Mouse (Mus musculus) kidney, postnatal 0 days (tissue): Measurements from ENCODE around the gene Ptpn1. TPM values are rescaled to one million over a fixed set of nuclear protein-coding genes. Genes with fewer than 3 reads are reported as not detected.
A peak's percentile ranks its signal among the peaks of the same experiment; 100 is the strongest.

Experiments
- ATAC-seq: fragments of 200-750 bp; cut with Nextera tagmentation; replicated peaks from 2 replicates; pipeline ENCODE4 v1.8.0; 2017; ENCODE audit warnings: low read depth, moderate number of reproducible peaks, moderate TSS enrichment, moderate library complexity; ENCODE audit not compliant: low FRiP score
- DNase-seq: peaks from one replicate; pipeline ENCODE4 v3.0.0-alpha.2; 2016; ENCODE audit warnings: low spot score
- H3K27ac ChIP-seq: fragments of 300-500 bp; sonication (generic); 2 replicates; pipeline ENCODE4 v1.5.1; 2014; ENCODE audit warnings: mild to moderate bottlenecking
- H3K27me3 ChIP-seq: fragments of 300-500 bp; sonication (generic); 2 replicates; pipeline ENCODE4 v1.6.1; 2014; ENCODE audit warnings: low read length, mixed read lengths; ENCODE audit not compliant: insufficient read depth
- H3K36me3 ChIP-seq: fragments of 300-500 bp; sonication (generic); 2 replicates; pipeline ENCODE4 v1.6.1; 2014; ENCODE audit warnings: low read length, mixed read lengths; ENCODE audit not compliant: insufficient read depth
- H3K4me1 ChIP-seq: fragments of 300-500 bp; sonication (generic); replicated peaks from 2 replicates; pipeline ENCODE4 v1.6.1; 2014; ENCODE audit warnings: antibody characterized with exemption, low read length, mixed read lengths; ENCODE audit not compliant: insufficient read depth
- H3K4me2 ChIP-seq: fragments of 300-500 bp; sonication (generic); 2 replicates; pipeline ENCODE4 v1.6.1; 2014; ENCODE audit warnings: mild to moderate bottlenecking, low read length, moderate library complexity, mixed read lengths
- H3K4me3 ChIP-seq: fragments of 300-500 bp; sonication (generic); replicated peaks from 2 replicates; pipeline ENCODE4 v1.5.1; 2014; ENCODE audit warnings: low read depth, low read length
- H3K9ac ChIP-seq: fragments of 300-500 bp; sonication (generic); 2 replicates; pipeline ENCODE4 v1.6.1; 2014; ENCODE audit warnings: low read depth, low read length
- H3K9me3 ChIP-seq: fragments of 300-500 bp; sonication (generic); replicated peaks from 2 replicates; pipeline ENCODE4 v1.6.1; 2016; ENCODE audit warnings: low read length, inconsistent platforms, mixed read lengths
- CTCF ChIP-seq: IDR thresholded peaks from 2 replicates; pipeline ENCODE4 v1.5.1; 2016; ENCODE audit warnings: antibody characterized with exemption, low read depth, mild to moderate bottlenecking, moderate library complexity
- WGBS: fragments of 180-500 bp; shearing (Covaris S2); extraction: QIAGEN DNeasy Blood & Tissue Kit; methylation state at CpG from one replicate; pipeline ENCODE4 v1.1.7; 2014; 5-methylcytosine and 5-hydroxymethylcytosine counted together
- polyA plus RNA-seq: library from polyadenylated mRNA; unstranded; fragments of >200 nt; fragmentation: Nextera tagmentation; extraction: Ambion mirVana; gene quantifications from 2 replicates; pipeline ENCODE4 v1.2.1, GENCODE M21; 2015

Ptpn1 gene
- polyA plus RNA-seq, 1 experiment from 2014 or later = 54.2 TPM

DNA sequence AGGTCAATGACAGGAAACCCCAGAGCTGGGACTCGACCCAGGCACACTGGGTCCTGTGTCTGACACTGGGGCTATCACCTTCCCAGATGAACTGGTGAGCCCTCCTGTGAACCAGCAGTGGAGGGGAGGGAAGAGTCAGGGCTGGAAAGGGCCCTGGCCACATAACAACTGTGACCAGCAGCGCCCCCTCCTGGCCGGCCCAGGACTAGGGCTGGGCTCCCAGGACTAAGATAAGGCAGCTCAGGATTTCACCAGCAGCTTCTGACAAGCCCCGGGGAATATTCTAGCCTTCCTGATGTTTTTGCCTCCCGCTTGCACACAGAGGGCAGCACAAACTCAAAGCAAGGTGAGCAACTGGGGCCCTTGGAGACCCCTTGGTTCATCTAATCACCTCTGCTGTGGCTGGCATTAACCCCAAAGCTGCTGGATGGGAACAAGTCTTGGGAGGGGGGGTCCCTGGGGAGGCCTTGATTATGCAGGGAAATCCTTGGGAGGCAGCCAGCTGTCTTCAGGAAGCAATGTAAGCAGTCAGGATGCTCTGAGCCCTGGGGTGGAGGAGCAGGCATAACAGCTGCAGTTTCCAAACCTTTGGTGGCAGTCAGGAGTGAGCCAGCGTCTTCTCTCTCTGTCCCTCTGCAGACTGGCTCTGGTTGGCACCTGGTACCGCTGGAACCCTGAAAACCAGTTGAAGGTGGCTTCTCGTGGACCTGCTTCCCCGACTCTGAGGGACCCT is 78.2 kb downstream of the Ptpn1 start, which contains the start of gene Ripor3:
Ripor3 (minus strand) TSS at position 683 of the 733 bp plus-strand sequence.
- no peak within 1 kb of the TSS for H3K9ac ChIP-seq
- peak; percentile 77 for DNase-seq
- H3K27ac ChIP-seq = no peak within 1 kb of the TSS
- 34% methylated on average over 9 of the region's 9 CpGs for WGBS
- H3K9me3 ChIP-seq = no peaks in the 10 kb centered on the region
- H3K4me2 ChIP-seq = no peak within 1 kb of the TSS
- no peak within 1 kb of the TSS for H3K4me3 ChIP-seq
- H3K36me3 ChIP-seq = no peaks in the 10 kb centered on the region
- ATAC-seq = no peak
- TF ChIP-seq CTCF = peak; percentile 76
- no peaks in the 10 kb centered on the region for H3K27me3 ChIP-seq
- peaks cover 15% of the 10 kb centered on the region; the same call in 1 of the 2 replicates for H3K4me1 ChIP-seq

DNA sequence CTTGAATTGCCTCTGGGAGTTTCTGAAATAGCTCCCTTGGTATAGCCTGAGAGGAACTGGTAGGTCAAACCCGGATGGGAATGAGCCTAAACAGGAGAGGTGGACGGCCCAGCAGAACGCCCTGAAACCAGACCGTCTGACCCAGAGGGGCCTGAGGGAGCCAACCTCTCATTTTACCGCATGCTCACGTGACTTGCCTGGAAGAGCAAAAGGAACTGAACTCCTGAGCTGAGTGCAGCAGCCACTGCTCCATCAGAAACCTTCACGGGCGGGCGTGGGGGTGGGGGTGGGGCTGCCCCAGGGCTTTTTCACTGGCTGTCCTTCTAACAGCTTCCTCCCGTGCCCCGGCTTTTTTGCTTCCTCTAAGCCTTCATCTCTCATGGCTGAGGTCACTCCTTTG is 79.0 kb downstream of the Ptpn1 start:
- TF ChIP-seq CTCF = no peak
- H3K4me3 ChIP-seq = no peak overlapping the region
- H3K9me3 ChIP-seq = no peaks in the 10 kb centered on the region
- 14% methylated on average over 11 of the region's 11 CpGs for WGBS
- no peaks in the 10 kb centered on the region for H3K36me3 ChIP-seq
- peaks cover 15% of the 10 kb centered on the region; the same call in 1 of the 2 replicates for H3K4me1 ChIP-seq
- H3K9ac ChIP-seq = no peak overlapping the region
- H3K27ac ChIP-seq = no peak overlapping the region
- no peak for ATAC-seq
- no peak overlapping the region for H3K4me2 ChIP-seq
- no peak for DNase-seq
- H3K27me3 ChIP-seq = no peaks in the 10 kb centered on the region

DNA sequence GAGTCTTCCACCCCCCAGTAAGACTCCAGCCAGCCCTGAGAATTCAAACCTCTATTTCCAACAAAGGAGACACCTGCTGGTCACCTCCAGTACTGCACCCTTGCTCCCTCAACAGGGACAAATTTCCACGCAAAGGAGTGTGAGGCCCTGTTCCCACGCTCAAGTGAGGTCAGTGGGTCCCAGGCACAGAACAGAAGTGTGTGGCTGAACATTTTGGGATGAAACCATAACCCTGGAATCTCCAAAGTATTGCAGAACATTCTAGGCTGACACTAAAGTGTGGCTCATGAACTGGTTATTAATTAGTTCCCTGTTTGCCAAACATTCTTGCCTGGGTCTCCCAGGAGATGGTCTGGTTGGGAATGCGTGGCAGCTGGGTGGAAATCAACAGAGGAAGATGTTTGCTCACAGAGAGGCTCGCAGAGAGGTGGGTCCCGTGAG is 85.1 kb downstream of the Ptpn1 start:
- WGBS = 34% methylated on average over 5 of the region's 5 CpGs
- Histone ChIP-seq H3K4me1 (0 out of 2 replicates have a peak, but pooled peaks cover 3% of the 10 kb centered on the region), H3K27me3 (no peaks in the 10 kb centered on the region), H3K9ac (no peak overlapping the region), H3K36me3 (no peaks in the 10 kb centered on the region), H3K4me3 (no peak overlapping the region), H3K9me3 (no peaks in the 10 kb centered on the region), H3K4me2 (no peak overlapping the region), H3K27ac (peak overlapping the region; percentile 33; the same call in 1 of the 2 replicates)
- TF ChIP-seq CTCF = peak; percentile 84
- DNase-seq = peak; percentile 79
- ATAC-seq = no peak; the same call in 1 of the 2 replicates

DNA sequence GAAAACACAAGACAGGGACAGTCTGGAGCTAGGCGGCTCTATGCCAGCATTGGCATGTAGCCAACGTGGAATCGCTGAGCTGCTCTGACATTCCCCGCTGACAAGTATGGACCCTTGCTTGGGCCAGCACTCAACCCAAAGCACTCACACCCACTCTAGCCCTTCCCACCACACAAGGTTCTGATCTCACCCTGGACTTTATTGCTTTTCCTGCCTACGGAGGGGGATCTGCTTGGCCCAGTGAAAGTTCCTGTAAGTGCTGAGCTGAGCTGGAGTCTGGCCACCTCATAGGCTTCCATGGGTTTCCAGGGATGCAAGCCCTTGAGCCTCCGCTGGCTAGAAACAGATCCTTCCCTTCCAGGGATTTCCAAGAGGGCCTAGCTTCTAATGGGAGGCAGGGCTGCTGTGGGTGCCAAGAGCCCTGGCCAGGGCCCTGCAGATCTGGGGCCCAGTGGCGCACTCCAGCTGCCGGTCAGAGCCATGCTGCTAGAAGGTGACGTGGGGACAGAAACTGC is 87.4 kb downstream of the Ptpn1 start:
- H3K4me3 ChIP-seq = no peak overlapping the region
- H3K27ac ChIP-seq = no peak overlapping the region
- no peaks in the 10 kb centered on the region for H3K9me3 ChIP-seq
- DNase-seq (no peak), ATAC-seq (no peak)
- H3K27me3 ChIP-seq = no peaks in the 10 kb centered on the region
- no peak overlapping the region for H3K9ac ChIP-seq
- H3K4me1 ChIP-seq = no peaks in the 10 kb centered on the region
- no peaks in the 10 kb centered on the region for H3K36me3 ChIP-seq
- no peak for TF ChIP-seq CTCF
- no peak overlapping the region for H3K4me2 ChIP-seq
- WGBS = 71% methylated on average over 9 of the region's 9 CpGs

DNA sequence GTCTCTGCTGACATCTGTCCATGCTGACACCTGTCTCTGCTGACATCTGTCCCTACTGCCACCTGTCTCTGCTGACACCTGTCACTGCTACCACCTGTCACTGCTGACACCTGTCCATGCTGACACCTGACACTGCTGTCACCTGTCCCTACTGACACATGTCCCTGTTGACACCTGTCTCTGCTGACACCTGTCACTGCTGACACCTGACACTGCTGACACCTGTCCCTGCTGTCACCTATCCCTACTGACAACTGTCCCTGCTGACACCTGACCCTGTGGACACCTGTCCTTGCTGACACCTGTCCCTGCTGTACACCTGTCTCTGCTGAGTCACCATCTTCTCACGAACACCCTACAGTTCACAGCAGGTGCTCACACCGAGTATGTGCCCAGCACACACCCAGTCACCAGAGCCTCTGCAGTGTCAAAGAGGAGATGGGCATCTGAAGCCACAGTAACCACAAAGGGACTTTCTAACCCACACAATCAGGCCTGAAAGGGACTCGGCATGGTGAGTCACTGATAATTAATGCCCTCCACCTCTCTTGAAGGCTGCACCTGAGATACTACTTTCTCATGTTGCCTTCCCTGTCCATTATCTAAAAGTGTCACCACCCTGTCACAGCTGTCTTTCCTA is 92.0 kb downstream of the Ptpn1 start:
- Histone ChIP-seq H3K27me3 (no peaks in the 10 kb centered on the region), H3K36me3 (0 out of 2 replicates have a peak, but pooled peaks cover 1% of the 10 kb centered on the region), H3K9me3 (no peaks in the 10 kb centered on the region), H3K4me3 (no peak overlapping the region), H3K4me2 (no peak overlapping the region), H3K9ac (no peak overlapping the region), H3K4me1 (no peaks in the 10 kb centered on the region), H3K27ac (no peak overlapping the region)
- DNase-seq = no peak
- TF ChIP-seq CTCF = no peak
- ATAC-seq = no peak
- WGBS = 68% methylated on average over 3 of the region's 3 CpGs

DNA sequence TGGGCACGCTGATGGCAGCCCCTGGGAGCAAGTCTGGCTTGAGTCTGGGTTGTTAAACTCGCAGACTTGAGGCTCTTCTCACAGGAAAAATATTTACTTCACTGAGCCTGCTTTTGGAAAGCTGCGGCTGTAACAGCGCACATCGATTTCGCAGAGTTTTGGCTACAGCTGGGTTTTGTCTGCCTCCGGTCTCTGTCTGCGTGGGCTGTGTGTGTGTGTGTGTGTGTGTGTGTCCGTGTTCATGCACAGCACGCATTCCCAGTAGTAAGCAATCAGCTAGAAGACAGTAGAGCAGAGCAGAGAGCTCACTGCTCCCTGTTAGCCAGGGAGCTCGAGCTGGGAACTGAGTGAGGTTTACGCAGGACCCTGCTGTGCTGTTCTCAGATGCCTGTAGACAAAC is 93.3 kb downstream of the Ptpn1 start:
- Histone ChIP-seq H3K4me1 (no peaks in the 10 kb centered on the region), H3K27me3 (no peaks in the 10 kb centered on the region), H3K36me3 (0 out of 2 replicates have a peak, but pooled peaks cover 3% of the 10 kb centered on the region), H3K4me2 (no peak overlapping the region), H3K9ac (no peak overlapping the region), H3K27ac (peak overlapping the region; percentile 62), H3K4me3 (no peak overlapping the region), H3K9me3 (no peaks in the 10 kb centered on the region)
- WGBS = 29% methylated on average over 12 of the region's 12 CpGs
- DNase-seq (peak; percentile 83), ATAC-seq (peak; percentile 38; the same call in 1 of the 2 replicates)
- TF ChIP-seq CTCF = no peak
